Mouse (Mus musculus) heart, postnatal 14 days (tissue): ENCODE results near the gene Atg4b. TPM values are rescaled to one million over a fixed set of nuclear protein-coding genes. Genes with fewer than 3 reads are reported as not detected.

Source experiments
- total RNA-seq, 2 experiments: library from RNA; stranded (reverse); gene quantifications; 2 replicates each; pipeline ENCODE4 v1.2.3; 2021

Atg4b gene
- total RNA-seq, 2 experiments from 2014 or later = 40.9 to 41.8 TPM

Other genes with a start within 250 kb of the Atg4b start
- 10 to 100 TPM; 17.3 to 18.9 TPM for gene Farp2, start 239.4 kb upstream of the Atg4b start, total RNA-seq
- 100 to 1,000 TPM in 1 of 2 experiments, 10 to 100 TPM in 1; 98.9 to 106 TPM for gene Stk25, start 92.8 kb upstream of the Atg4b start, total RNA-seq
- 1 to 10 TPM; 4.5 to 5.5 TPM for gene Bok, start 65.8 kb upstream of the Atg4b start, total RNA-seq
- gene Thap4, start 3.4 kb downstream of the Atg4b start, total RNA-seq = 10 to 100 TPM; 60.5 to 73.5 TPM
- 10 to 100 TPM; 33.0 to 33.9 TPM for gene Dtymk, start 50.4 kb downstream of the Atg4b start, total RNA-seq
- 10 to 100 TPM in 1 of 2 experiments, 1 to 10 TPM in 1; 8.3 to 10.6 TPM for gene Ing5, start 52.5 kb downstream of the Atg4b start, total RNA-seq
- gene D2hgdh, start 73.4 kb downstream of the Atg4b start, total RNA-seq = 10 to 100 TPM; 29.3 to 29.5 TPM
- 1 to 10 TPM; 1.1 to 1.5 TPM for gene Gal3st2, start 109.8 kb downstream of the Atg4b start, total RNA-seq
- gene Gal3st2b, start 166.8 kb downstream of the Atg4b start, total RNA-seq = 1 to 10 TPM in 1 of 2 experiments, under 1 TPM in 1; 0.78 to 1.1 TPM
- gene Gal3st2c, start 239.0 kb downstream of the Atg4b start, total RNA-seq = 1 to 10 TPM in 1 of 2 experiments, under 1 TPM in 1; 0.93 to 1.0 TPM